Mouse (Mus musculus): Measurements from ENCODE around the gene Atg16l2.

The Atg16l2 gene

DNA sequence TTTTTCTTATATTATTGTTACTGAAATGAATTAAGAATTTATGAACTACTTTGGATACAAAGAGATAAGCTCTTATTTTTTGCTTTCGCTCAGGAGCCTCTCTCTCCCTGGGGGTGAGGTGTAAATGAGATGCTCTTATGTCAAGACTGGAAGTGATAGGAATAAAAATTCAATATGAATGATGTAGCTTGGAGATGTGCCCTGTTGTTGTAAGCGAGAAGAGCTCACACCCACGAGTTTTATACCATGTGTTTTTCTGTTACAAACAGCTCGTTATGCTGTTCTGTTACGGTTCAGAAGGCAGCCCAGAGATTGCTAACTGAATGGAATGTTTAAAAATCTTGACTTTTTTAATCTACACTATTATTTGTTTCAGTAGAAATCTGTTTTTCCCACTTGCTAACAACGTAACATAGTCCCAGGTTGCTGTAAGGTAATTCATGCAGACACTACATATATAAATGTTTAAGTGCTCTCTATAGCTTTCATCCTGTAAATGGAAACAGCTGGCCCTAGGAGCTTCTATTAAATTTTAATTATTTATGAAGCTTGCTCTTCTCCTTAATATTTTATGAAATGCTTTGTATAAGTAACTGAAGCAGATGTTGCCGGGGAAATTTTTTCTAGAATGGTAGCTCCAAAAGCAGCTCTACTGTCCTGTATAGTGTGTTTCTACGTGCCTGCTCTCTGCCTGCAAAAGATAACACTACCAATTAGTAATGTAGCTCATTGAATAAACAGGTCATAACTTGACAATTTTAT lies 65.2 kb downstream of the Atg16l2 start:
- no peak for TF ChIP-seq GATA4 (IDR thresholded peaks at IDR 0.05; ENCODE audit: insufficient replicate concordance, low read length)

DNA sequence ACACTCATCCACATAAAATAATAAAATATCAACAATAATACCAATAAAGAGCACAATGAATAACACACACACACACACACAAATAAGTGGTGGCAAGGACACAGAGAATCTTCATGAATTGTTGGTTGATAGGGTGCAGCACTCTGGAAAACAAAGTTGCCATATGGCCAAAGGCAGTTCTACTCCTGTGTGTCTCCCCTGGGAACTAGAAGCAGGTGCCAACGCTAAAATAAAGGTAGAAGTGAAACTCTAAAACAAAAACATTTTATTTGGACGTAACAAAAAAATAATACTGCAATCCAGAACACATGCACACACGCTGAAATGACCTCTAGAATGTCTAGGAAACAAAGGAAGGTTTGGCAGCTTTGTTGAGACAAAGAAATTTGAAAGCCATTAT lies 69.3 kb downstream of the Atg16l2 start:
- no peak for TF ChIP-seq GATA4 (IDR thresholded peaks at IDR 0.05; ENCODE audit: insufficient replicate concordance, low read length)

DNA sequence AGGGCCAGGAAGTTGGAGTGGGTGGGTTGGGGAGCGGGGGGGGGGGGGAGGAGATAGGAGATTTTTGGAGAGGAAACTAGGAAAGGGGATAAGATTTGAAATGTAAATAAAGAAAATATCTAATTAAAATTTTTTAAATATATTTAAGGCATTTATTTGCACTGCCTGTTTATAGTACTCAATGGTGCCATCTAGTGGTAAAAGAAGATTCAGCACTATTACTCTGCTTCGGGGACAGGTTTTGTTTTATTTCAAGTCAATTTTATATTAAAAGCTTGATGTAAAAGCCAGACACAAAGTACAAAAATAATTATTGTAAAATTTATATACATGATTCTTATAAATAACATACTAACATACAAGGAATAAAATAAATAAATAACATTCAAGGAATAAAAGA lies 70.6 kb downstream of the Atg16l2 start:
- no peak for TF ChIP-seq GATA4 (IDR thresholded peaks at IDR 0.05; ENCODE audit: insufficient replicate concordance, low read length)

DNA sequence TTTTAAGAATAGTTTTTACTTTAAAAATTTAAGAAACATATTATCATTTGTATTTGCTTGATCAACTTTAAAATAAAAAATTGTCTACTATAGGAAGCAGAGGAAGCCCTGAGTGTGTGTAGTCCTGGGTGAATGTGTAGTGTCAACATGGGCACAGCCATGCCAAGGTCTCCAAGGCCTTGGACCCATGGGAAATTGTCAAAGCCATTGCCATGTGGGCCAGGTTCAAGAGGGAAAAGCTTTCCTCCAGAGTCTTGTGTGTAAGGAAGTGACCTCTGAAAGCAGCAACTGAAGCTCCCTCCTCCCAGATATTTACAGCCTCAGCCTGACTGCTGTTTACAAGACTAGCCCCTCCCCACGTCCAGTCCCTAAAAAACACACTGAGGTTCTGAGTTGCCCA lies 72.7 kb downstream of the Atg16l2 start:
- no peak for TF ChIP-seq GATA4 (IDR thresholded peaks at IDR 0.05; ENCODE audit: insufficient replicate concordance, low read length)

DNA sequence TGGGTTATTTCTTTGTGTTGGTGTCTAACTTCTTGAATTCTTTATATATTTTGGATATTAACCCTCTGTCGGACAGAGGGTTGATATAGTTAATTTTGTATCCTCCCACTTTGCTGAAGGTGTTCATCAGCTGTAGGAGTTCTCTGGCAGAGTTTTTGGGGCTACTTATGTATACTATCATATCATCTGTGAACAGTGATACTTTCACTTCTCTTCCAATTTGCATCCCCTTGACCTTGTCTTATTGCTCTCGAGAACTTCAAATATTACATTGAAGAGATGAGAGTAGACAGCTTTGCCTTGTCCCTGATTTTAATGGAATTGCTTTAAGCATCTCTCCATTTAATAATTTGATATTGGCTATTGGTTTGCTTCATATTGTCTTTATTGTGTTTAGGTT lies 78.5 kb downstream of the Atg16l2 start:
- no peak for TF ChIP-seq GATA4 (IDR thresholded peaks at IDR 0.05; ENCODE audit: insufficient replicate concordance, low read length)

DNA sequence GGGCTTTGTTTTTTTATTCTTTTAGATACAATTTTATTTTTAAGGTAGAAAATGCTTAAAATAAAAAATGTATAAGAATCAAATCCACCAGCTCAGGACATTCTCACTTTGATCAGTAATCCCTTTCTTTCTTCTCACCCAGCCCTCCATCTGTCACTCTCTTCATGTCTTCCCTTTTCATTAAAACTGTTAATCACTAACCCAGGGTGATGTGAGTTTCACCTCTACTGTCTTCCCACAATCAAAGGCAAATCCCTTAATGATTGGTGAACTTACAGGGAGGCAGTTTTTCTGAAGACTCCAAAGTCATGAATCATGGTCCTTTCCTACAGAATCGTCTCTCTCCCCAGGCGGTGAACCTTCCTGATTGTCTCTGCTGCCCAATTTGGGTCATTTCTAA lies 85.3 kb downstream of the Atg16l2 start:
- no peak for TF ChIP-seq GATA4 (IDR thresholded peaks at IDR 0.05; ENCODE audit: insufficient replicate concordance, low read length)

DNA sequence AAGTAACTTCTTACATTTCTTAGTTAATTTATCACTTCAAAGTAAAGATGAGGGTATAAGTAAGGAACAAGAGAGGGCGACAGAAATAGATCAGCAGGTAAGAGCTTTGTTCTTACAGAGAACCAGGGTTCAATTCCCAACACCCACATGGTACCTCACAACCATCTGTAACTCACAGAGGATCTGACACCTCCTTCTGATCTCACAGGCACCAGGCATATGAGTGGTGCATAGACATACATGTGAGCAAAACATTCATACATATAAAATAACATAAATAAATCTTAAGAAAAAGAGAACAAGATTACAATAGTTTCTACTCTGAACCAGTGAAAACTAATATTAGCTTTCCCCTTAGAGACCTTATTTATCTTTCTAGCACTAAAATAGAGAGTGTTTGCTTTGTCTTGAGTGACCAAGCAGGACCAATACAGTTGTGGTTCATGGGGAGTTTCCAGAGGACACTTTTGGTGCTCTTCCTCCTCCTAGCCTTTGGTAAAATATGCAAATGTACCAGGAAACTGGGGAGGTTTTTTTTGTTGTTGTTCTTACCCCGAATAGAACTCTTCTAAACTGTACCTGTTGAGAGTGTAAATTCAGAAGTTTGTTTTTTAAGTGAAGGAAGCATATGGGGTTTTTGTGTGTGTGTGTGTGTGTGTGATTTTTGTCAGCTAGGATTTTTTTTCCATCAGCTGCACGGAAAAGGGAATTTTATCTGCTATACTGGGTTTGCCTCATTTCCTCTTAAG lies 88.4 kb downstream of the Atg16l2 start:
- TF ChIP-seq GATA4 (IDR thresholded peaks at IDR 0.05; ENCODE audit: insufficient replicate concordance, low read length) = no peak
